Mouse (Mus musculus) retina, postnatal 1 day (tissue): ENCODE results near the gene Gm21977.
"Not testable (repeated sequence)": the region's sequence is repeated elsewhere in the genome, so short reads cannot be mapped to it uniquely, and the experiment has no call there.

Source experiments
- DNase-seq: peaks from one replicate; pipeline ENCODE4 v3.0.0-alpha.2; 2012

Gene Gm21977

DNA sequence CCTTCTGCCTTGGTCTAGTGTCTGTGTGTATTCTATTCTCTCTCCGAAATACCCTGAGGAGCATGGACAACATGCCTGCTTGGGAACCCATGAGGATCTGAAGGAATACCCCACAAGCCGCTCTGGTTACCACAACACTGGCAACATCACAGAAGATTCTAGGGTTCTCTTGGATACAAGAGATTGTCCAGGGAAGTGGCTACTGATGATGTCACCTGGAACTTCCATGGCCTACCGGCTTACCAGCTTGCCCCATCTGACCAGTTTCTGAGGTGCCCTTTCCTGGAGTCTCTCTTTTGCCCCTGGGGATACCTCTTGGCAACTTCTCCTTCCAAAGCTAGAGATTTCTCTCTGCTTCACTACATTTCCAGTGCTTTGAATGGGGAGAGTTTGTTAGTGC is at the start of gene Gm21977:
Gm21977 (minus strand) TSS at position 101 of the 400 bp plus-strand sequence.
- DNase-seq = not testable (repeated sequence)
